Mouse (Mus musculus) spleen, postnatal 36 days (tissue): ENCODE results near the gene Tmem19.
"Not testable (repeated sequence)": the region's sequence is repeated elsewhere in the genome, so short reads cannot be mapped to it uniquely, and the experiment has no call there.

ENCODE experiments used
- DNase-seq, 2 experiments: peaks; one replicate each; pipeline ENCODE4 v3.0.0; 2022; ENCODE audit warnings: low spot score in 2 of 2, mixed read lengths in 1 of 2

The Tmem19 gene

DNA sequence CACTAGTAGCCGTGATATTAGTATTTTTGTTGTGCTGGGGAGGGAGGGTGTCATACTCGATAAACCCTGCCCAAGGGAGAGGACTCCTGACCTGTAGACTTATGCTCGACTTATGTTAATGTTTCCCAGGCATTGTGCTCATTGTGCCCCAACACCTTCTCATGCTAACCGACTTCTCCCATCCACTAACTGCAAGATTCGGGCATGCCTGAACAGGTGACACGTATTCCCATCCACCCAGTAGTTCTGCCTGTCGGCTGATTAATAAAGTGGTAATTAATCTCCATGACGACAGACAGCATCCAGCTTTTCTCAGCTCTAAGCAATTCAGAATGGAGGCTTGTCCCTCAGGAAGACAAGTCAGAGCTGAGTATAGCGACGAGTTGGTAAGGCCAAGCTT is 13.3 kb downstream of the Tmem19 start:
- no peak for DNase-seq

DNA sequence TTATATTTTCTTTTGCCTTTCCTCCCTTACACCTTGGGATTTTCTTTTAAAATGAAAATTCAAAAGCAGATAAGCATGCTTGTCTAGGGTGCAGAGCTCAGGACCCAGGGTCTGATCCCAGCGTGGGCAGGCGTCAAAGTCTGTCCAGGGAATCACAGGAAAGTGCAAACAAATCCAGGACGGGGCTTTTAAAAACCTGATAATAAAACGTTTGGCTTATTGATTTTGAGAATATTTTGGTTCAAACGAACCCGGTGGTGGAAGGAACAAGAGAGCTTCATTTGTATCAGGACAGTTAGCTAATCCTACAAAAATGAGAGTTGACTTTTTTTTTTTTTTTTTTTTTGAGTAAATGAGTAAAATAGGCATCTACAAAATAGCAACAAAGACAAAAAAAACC is 14.2 kb downstream of the Tmem19 start:
- no peak for DNase-seq

DNA sequence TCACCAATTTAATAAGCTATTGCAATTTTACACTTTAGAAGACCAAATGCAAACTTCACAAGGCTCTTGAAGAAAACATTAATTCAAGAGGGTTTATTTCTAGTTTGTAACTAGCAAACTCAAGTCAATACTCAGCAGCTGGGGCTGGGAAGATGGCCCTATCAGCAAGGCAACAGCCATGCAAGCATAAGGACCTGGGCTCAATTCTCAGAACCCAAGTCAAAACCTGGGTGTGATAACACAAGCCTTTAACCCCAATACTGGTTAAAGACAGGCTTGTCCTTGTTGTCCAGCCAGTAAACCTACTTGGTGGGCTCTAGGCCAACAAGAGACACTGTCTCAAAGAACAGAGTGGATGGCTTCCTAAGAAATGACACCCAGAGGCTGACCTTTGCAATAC is 15.9 kb downstream of the Tmem19 start:
- DNase-seq, result no peak

DNA sequence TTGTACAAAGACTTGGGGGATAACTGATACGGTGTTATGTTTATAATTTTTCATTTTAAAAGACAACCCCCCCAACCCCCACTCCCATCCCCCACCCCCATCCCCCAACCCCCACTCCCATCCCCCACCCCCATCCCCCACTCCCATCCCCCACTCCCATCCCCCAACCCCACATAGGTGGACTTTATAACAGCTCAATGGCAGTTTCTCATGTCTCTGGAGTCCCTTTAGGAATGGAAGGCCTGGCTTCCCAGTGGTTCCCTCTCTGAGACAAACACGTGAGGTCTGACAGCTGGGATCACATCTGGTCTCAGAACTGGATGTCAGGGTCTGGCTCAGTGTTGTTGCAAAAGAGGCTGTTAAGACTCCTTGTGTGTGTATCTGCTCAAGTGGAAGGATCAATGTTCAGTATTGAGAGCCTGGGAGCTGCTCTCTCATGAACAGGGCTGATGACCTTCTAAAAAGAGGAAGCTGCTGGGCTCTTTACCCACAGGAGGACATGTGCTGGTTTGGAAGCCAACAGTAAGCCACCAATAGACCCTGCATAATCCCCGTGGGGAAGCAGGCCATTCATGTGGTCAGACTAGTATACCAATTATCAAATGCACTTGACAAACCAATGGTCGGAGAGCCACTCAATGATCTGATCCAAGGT is 19.4 kb downstream of the Tmem19 start:
- no peak for DNase-seq

DNA sequence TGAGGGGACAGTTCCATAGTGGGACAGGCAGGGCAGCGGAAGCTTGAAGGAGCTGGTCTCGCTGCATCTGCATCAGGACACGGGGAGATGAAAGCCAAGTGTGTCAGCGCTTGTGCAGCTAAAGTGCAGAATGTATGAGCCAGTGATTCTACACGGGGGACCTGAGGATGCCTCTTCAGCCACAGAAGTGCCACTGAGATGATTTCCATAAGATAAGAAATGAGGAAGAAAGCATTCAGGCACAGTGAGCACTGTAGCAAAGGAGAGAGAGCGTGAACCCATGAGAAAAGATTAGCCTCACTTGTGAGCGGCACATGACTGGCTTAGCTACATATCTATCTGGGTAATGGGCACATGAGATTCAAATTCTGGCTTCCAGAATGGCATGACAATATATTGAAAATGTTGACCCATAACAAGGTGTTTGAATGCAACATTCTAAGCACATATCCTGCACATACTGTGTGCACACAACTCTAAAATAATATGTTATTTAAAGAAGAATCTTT is 22.4 kb downstream of the Tmem19 start:
- no peak for DNase-seq

DNA sequence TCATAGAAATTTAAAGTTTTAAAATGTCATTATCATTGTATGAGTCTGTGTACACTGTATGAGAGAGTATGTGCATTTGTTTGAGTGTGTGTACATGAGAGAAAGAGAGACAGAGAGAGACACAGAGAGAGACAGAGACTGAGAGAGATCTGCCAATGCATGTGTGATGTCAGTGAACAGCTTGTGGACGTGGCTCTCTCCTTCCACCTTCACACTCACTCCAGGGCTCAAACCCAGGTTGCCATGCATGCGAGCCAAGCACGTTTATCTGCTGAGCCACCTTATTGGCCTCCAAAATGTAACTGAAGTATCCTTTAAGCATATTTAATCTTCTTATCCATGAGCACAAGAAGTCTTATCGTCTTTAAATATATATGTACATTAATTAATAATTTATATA is 25.4 kb downstream of the Tmem19 start:
- DNase-seq, result no peak

DNA sequence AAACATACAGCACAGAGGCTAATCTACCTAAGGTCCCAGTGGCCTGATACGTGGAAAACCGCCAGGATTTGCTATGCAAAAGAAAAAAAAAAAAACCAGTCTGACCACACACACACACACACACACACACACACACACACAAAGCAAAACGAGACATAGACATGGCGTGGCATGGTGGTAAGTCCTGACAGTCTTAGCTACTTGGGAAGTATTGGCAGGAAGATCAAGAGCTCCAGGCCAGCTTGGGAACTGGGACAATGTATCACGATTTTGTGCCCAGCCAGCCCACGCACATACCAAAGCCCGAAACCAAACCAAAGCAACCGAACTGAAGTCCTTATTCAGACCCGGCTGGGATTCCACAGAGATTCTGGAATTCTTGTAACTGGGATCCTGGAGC is 28.8 kb downstream of the Tmem19 start:
- no peak for DNase-seq

DNA sequence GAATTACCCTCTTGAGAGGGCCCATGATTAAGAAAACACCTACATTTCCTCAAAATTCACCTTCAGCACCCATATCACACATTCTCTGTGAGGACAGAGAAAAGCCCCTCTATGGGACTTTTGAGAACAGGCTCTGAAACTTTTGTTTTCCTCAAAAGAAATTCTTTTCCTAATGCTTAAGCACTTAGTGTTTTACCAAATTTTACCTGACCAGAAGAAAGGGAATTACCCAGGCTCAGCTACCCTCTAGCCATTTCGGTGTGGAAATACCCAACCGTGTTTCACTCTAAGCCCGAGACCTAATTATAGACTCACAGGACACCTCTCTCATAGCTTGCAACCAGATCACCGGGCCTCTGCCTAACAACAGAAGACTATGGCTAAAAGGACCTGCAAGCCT is 29.3 kb downstream of the Tmem19 start:
- no peak for DNase-seq

DNA sequence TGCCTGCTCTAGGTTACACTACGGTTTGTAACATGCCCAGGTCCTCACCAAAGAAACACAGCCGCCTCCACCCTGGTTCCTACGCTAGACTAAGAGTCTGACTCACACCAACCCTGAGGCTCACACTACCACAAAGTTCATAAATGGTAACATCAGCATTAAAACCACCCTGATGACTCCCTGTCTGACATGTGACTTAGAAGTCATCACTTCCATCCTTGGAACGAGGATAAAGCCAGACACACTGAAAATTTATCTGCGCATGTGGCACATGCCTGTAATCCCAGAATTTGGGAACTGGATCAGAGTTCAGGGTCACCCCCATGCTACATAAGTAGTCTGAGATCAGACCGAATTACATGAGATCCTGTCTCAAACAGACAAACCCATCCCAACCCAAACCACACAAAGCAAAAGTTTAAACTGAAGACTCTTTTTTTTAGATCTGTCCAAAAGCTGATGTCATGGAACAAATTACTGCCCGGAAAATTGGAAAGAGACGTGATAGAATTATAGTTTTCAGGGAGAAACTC is 29.8 kb downstream of the Tmem19 start:
- no peak for DNase-seq

DNA sequence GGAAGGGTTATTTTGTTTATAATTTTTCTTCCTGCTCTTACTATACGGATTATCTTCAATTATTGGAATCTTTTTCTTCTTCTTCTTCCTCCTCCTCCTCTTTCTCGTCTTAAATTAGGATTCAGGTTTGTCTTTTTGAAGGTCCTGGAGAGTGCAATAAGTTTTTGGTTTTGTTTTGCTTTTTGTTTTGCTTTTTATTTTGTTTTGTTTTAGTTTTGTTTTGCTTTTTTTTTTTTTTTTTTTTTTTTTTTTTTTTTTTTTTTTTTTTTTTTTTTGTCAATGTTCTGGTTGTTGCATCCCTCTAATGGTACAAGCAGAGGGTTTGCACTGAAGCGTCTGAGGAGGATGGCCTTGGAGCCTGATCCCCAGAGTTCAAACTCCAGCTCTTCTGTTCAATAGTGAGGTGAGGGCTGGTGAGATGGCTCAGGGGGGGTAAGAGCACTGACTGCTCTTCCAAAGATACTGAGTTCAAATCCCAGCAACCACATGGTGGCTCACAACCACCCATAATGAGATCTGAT is 33.2 kb downstream of the Tmem19 start:
- DNase-seq, result no peak

DNA sequence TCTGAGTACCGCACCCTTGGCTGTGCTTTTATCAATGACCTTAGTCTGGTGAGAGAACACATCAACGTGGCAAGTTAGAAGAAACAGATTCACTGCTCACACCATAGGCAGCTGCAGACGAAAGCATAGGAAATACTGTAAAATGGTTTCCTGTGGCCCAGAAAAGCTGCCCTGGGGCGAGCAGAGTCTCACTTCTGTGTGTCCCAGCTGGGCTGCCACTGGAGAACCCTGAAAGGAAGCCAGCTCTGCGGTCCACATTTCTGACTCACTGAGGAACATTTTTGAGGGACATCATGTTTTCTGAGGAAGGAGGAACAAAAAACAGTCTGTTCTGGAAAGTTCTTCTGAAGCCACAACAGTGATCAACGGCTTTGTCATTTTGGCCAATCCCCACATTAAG is 33.8 kb downstream of the Tmem19 start:
- peak in 1 of 2 experiments; percentile 20 for DNase-seq

DNA sequence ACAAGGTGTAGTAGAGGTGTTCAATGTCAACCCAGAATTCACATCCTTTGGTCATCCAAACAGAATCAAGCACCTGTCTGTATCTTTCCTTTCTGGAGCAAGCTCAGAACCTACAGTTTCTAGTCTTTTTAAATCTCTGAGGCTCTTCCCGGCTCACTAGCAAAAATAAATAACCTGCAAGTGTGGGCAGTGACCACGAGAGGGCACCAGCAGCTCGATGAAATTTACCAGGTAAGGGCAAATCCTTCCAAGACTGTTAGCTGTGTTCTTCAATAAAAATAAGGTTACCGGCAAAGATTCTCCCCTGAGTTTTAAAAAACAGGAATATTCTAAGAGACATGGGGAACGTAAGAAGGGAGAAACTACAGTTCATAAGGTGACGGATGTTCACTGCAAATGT is 39.0 kb downstream of the Tmem19 start:
- DNase-seq, result peak; percentile 50 to 66

DNA sequence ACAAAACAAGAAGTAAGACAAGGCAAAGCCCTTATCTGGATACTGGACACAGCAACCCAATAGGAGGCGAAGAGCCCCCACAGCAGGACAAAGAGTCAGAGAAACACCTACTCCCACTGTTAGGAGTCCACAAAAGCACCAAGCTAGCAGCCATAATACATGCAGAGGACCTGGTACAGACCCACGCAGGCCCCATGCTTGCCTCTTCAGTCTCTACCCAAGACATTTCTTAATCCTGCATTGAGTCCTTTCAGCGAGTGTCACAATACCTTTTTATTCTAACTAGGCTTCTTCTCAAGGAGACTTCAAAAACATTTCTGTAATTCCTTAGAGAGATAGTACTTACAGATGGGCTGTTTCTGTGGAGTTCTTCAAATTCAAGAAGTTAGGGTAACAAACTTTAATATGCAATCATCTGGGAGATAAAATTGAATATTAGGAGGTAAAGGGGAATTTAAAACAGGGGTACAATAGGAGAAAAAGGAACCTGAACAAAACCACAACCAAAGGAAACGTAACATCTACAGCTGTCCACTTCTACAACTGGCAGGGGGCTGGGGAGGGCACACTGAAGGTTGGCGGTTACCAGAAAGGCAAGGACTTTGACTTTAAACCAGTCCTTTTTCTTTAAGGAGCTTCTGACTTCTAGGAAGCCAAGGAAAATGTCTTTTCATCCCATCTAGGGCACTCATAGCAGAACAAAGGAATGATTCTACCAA is 40.8 kb downstream of the Tmem19 start:
- DNase-seq, result no peak

DNA sequence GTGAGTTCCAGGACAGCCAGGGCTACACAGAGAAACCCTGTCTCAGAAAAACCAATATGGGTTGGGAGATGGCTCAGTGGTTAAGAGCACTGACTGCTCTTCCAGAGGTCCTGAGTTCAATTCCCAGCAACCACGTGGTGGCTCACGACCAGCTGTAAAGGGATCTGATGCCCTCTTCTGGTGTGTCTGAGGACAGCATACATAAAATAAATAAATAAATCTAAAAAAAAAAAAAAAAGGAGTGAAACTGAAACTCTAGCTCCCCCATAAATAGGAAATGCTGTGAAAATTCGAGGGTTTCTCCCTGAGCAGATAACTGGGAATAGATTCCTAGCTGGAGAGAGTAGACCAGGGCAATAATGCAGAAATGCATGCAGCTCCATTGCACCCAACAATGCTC is 43.9 kb downstream of the Tmem19 start:
- not testable (repeated sequence) for DNase-seq

DNA sequence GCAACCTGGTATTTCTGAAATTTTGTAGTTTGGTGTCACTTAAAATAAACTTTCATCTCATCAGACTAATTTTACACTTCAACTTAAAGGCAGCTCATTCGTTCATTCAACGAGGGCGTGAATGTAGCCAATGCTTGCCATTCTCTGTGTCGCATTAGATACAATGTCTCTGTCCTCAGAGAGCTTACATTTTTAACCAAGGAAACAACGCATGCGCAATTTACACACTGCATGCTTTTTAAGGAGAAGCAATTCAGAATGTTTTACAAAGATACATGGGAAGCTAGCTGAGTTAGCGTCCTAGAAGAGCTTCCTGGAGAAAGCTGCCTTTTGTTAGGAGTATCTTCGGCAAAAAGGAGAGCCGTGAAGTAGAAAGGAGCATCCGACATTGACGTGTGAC is 46.0 kb downstream of the Tmem19 start:
- no peak for DNase-seq

DNA sequence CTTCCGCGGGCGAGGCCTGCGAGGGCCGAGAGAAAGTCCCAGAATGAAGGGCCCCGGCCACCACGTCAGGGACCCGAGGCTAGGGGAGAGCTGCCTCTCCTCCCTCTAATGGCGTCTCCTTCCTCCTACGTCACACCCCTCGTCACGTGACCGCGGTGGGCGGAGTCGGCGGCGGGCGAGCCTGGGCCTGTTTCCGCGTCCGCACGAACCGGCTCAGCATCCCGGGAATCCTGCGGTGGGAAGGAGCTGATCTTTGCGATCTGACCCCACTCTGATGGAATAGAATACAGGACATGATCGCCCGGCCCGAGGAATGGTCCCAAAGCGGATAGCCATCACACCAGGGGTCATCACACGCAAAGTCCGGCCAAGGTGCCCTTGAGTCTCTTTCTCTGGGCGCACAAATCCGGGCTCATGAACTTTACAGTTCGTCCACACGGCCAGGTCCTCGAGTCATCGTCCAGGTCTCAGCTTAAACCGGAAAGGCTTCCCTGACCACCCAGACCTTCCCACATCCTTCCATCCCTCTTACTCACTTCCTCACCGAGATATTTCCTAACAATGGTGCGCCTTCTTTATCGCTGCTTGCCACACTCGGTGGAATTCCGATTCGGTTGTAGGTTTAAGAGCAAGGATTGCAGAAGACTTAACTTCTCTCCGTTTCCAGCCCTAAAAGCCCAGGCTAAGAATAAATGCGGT is 46.7 kb downstream of the Tmem19 start, which contains the start of gene Rab21:
TSS of gene Rab21 (minus strand) at position 122 of the 699 bp plus-strand sequence.
- peak; percentile 92 to 94 for DNase-seq

DNA sequence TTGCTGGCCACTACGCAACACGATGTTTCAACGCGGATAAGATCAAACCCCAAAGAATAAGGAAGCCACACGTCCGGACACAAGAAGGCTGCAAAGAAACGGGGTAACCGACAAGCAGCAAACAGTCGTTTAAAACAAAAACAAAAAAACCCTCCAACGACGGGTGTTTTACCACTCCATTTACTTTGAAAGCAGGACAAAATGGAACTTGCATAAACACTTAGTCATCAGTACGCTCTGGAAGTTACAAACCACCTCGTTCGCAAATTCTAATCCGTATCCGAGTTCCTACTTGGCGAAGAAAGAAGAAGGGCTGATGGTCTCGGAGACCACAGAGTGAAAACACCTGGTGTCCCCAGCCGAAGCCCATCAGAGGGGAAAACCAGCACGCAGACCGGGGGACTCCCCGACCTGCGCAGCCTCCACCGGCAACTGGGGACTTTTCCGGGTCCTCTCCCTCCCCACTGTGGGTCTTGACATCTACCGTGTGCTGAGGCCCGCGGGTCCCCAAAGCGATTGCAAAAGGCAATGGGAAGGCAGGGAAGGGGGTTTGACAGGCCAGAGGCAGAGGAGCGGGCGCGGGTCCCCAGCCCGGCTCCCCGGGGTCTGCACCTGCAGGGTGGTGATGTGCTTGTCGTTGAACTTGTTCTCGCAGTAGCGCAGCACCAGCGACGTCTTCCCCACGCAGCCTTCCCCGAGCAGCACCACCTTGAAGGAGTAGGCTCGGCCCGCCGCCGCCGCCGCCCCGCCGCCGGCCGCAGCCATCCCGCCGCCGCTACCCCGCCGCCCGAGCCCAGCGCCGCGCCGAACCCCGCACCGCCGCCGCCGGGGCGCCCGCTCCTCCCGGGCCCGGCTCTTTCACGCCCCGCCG is 47.5 kb downstream of the Tmem19 start:
- DNase-seq, result peak; percentile 88 to 90

DNA sequence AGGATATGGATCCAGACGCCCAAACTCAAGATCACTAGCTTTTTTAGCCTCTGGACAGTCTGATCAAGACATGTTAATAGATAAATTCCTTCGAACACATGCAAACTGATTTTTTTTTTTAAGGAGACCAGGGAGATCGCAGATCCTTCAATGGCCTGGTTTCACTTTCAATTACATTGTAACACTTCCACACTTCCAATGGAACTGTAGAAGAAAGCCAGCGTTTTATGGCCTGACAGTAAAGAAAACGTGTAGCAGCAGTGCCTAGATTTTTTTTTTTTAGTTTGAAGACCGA is 48.1 kb downstream of the Tmem19 start:
- DNase-seq, result no peak

DNA sequence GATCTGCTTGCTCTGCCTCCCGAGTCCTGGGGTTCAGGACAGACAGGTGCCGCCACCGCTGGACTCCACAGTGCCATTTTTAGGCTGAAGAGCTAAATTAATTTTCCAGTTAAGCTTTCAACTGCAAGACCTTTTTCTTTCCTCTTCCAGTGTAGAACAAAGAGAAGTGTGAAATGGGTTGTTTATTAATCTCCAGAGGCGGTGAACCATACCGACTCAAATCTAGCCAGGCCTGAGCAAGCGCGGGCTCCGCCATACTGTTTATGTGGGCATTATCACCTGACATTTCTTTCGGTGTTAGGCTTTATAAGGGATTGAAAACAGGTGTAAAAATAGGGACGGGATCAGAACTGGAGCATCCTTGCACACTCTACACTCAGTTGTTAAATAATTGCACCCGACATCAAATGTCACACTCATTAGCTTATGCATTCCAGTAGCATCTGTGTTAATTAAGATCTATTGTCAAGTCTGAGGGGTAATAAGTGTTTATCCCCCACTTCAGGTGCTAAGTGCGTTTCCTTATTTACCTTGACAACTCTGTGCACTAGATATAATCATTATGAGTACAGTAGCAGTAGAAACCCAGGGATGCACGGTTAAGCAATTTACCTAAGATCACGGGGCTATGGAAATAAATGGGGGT is 48.5 kb downstream of the Tmem19 start:
- peak; percentile 24 to 37 for DNase-seq

DNA sequence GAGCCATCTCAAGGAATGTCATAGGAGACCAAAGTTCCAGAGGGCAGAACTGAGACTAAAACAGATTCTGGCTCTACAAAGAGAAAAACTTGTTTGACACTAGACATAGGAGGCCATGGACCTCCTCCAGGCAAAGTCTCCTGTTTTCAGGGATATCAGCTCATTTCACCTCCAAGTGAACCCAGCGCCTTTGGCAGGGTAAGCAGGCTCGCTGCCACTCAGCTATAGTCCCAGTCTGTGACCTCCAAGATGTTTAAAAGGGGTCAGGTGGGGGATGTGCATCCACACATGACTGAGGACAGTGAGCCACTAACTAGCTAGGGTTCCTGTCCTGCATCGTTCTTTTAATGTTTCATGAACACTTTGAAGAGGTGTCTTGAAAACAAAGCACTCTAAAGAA is 49.6 kb downstream of the Tmem19 start:
- no peak for DNase-seq

DNA sequence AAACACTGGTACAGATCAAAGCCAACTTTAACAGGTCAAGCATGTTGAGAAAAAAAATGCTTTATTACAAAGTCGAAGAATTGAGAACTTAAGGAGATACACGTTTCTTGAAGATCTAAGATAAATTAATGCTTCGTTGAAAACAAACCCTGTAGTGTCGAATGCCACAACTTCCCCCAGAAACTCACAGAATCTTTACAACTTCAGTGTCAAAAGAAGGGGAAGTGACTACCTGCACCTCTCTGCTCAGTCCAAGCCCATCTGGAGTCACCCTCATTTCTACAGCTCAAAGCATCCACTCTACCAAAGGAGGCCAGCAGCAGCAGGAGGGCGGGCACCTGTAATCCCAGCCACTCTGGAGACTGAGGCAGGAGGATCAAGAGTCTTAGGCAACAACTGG is 50.1 kb downstream of the Tmem19 start:
- peak; percentile 56 to 64 for DNase-seq
